Mouse (Mus musculus) embryonic facial prominence, embryonic 10.5 days (tissue): Measurements from ENCODE around the gene Psme4. TPM values are rescaled to one million over a fixed set of nuclear protein-coding genes. Genes with fewer than 3 reads are reported as not detected.

Source experiments
- DNase-seq: peaks from one replicate; pipeline ENCODE4 v3.0.0-alpha.2; 2017; ENCODE audit warnings: low spot score
- H3K27ac ChIP-seq: fragments of 300-500 bp; sonication (generic); replicated peaks from 2 replicates; pipeline ENCODE4 v1.5.1; 2016; ENCODE audit warnings: mild to moderate bottlenecking
- H3K27me3 ChIP-seq: fragments of 300-500 bp; sonication (generic); replicated peaks from 2 replicates; pipeline ENCODE4 v1.6.1; 2016; ENCODE audit warnings: low read depth, mild to moderate bottlenecking; ENCODE audit not compliant: poor library complexity, severe bottlenecking
- H3K36me3 ChIP-seq: fragments of 300-500 bp; sonication (generic); replicated peaks from 2 replicates; pipeline ENCODE4 v1.6.1; 2016; ENCODE audit warnings: mild to moderate bottlenecking, moderate library complexity
- H3K4me1 ChIP-seq: fragments of 300-500 bp; sonication (generic); 2 replicates; pipeline ENCODE4 v1.6.1; 2016
- H3K4me3 ChIP-seq: fragments of 300-500 bp; sonication (generic); 2 replicates; pipeline ENCODE4 v1.5.1; 2016; ENCODE audit warnings: mild to moderate bottlenecking, moderate library complexity
- H3K9me3 ChIP-seq: fragments of 300-500 bp; sonication (generic); 2 replicates; pipeline ENCODE4 v1.6.1; 2016; ENCODE audit warnings: mild to moderate bottlenecking
- WGBS: fragments of 180-500 bp; shearing (Covaris S2); methylation state at CpG from one replicate; pipeline ENCODE4 v1.1.7; 2016; 5-methylcytosine and 5-hydroxymethylcytosine counted together
- polyA plus RNA-seq: library from polyadenylated mRNA; unstranded; fragments of >200 nt; fragmentation: Nextera tagmentation; extraction: Ambion mirVana; gene quantifications from 2 replicates; pipeline ENCODE4 v1.2.1, GENCODE M21; 2016

Gene Psme4
- polyA plus RNA-seq, 1 experiment from 2014 or later, result 29.5 TPM

DNA sequence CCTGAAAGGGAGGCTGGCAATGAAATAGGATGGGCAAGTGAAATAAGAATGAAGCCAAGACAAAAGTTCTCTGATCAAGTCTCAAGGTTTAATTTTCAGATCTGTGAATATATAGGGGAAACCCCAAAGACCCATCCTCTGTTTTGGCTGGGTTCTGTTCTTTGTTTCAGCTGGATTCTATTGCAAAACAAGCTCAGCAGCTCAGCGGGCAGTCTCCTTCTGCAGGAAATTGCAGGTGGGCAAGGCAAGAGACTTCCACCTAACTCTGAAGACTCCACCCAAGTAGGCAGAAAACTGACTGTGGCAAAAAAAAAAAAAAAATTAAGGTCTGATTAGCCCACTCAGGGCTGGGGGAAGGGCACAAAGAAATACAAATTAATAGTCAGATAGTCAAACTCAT lies 9.6 kb upstream of the Psme4 start:
- H3K9me3 ChIP-seq, result no peaks in the 10 kb centered on the region
- no peak for DNase-seq
- 80% methylated on average over 1 of the region's 1 CpGs for WGBS
- H3K36me3 ChIP-seq, result no peaks in the 10 kb centered on the region
- H3K27me3 ChIP-seq, result no peaks in the 10 kb centered on the region
- H3K4me3 ChIP-seq, result no peak overlapping the region
- no peaks in the 10 kb centered on the region for H3K4me1 ChIP-seq
- no peak overlapping the region for H3K27ac ChIP-seq

GRCm38 (mm10) chr11:30765076-30765475 lies 6.5 kb upstream of the Psme4 start:
- DNase-seq, result no peak
- no peak overlapping the region for H3K4me3 ChIP-seq
- no peaks in the 10 kb centered on the region for H3K9me3 ChIP-seq
- 77% methylated on average over 1 of the region's 1 CpGs for WGBS
- no peak overlapping the region for H3K27ac ChIP-seq
- H3K36me3 ChIP-seq, result no peaks in the 10 kb centered on the region
- no peaks in the 10 kb centered on the region for H3K4me1 ChIP-seq
- no peaks in the 10 kb centered on the region for H3K27me3 ChIP-seq

GRCm38 (mm10) chr11:30770817-30771216 lies 709 bp upstream of the Psme4 start:
- 81% methylated on average over 3 of the region's 3 CpGs for WGBS
- DNase-seq, result no peak

GRCm38 (mm10) chr11:30771904-30772581 lies 517 bp downstream of the Psme4 start:
- Histone ChIP-seq H3K27me3 (no peaks in the 10 kb centered on the region), H3K36me3 (no peaks in the 10 kb centered on the region), H3K9me3 (no peaks in the 10 kb centered on the region), H3K4me3 (peak overlapping the region; percentile 88), H3K27ac (peak overlapping the region; percentile 97), H3K4me1 (peaks cover 14% of the 10 kb centered on the region)
- peak; percentile 76 for DNase-seq
- under 1% methylated on average over 64 of the region's 64 CpGs for WGBS

More at GRCm38 (mm10) chr11:30770817-30771216, 709 bp upstream of the Psme4 start:
- H3K27me3 ChIP-seq, result no peaks in the 10 kb centered on the region
- H3K9me3 ChIP-seq, result no peaks in the 10 kb centered on the region
- peaks cover 14% of the 10 kb centered on the region for H3K4me1 ChIP-seq
- no peaks in the 10 kb centered on the region for H3K36me3 ChIP-seq
- H3K4me3 ChIP-seq, result peak overlapping the region; percentile 88
- peak overlapping the region; percentile 97 for H3K27ac ChIP-seq

DNA sequence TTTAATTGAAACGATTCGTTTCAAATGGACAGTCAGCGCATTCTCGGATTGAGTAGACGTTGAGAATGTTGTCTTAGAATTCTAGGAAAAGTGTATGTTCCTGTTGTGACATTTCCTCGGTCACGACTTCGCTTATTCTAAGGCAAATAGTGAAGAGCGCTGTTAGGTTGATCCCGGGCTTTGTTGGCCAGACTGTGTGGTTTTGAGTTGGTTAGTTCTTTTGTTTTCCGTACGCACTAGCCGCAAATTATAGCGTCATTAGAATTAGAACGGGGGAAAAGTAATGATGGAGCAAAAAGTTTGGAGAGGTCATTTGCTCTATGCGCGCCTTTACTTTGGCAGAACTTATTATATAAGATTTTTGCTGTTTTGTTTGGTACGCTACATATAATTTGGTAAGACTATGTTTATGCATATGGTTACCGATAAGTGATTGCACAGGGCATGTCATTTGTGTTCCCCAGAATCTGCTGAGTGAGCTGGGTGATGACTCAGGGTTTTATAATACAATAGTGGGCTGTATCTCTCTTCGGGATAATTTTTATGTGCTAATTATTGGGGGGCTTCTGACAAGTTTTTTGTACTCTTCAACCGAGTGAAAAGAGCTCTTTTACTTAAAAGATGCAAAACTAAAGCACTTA lies 1.4 kb downstream of the Psme4 start:
- peak overlapping the region; percentile 97 for H3K27ac ChIP-seq
- H3K9me3 ChIP-seq, result no peaks in the 10 kb centered on the region
- no peaks in the 10 kb centered on the region for H3K27me3 ChIP-seq
- peaks cover 20% of the 10 kb centered on the region for H3K4me1 ChIP-seq
- DNase-seq, result peak; percentile 19
- H3K36me3 ChIP-seq, result no peaks in the 10 kb centered on the region
- 4% methylated on average over 21 of the region's 21 CpGs for WGBS
- peak overlapping the region; percentile 88 for H3K4me3 ChIP-seq

GRCm38 (mm10) chr11:30774638-30775037 lies 3.1 kb downstream of the Psme4 start:
- Histone ChIP-seq H3K27me3 (no peaks in the 10 kb centered on the region), H3K4me1 (peaks cover 20% of the 10 kb centered on the region)
- WGBS, result 85% methylated on average over 1 of the region's 1 CpGs

GRCm38 (mm10) chr11:30777498-30777897 lies 6.0 kb downstream of the Psme4 start:
- Histone ChIP-seq H3K36me3 (no peaks in the 10 kb centered on the region), H3K27ac (no peak overlapping the region), H3K4me1 (peaks cover 20% of the 10 kb centered on the region), H3K9me3 (no peaks in the 10 kb centered on the region), H3K4me3 (no peak overlapping the region), H3K27me3 (no peaks in the 10 kb centered on the region)
- DNase-seq, result no peak
- WGBS, result 85% methylated on average over 4 of the region's 4 CpGs

More at GRCm38 (mm10) chr11:30774638-30775037, 3.1 kb downstream of the Psme4 start:
- no peaks in the 10 kb centered on the region for H3K36me3 ChIP-seq
- no peak overlapping the region for H3K27ac ChIP-seq
- H3K4me3 ChIP-seq, result no peak overlapping the region
- H3K9me3 ChIP-seq, result no peaks in the 10 kb centered on the region
- DNase-seq, result no peak

GRCm38 (mm10) chr11:30780893-30781292 lies 9.4 kb downstream of the Psme4 start:
- WGBS, result 89% methylated on average over 2 of the region's 2 CpGs
- H3K36me3 ChIP-seq, result no peaks in the 10 kb centered on the region; the same call in 1 of the 2 replicates
- no peaks in the 10 kb centered on the region for H3K27me3 ChIP-seq
- peaks cover 6% of the 10 kb centered on the region for H3K4me1 ChIP-seq
- no peak overlapping the region for H3K27ac ChIP-seq
- DNase-seq, result no peak
- no peak overlapping the region for H3K4me3 ChIP-seq
- no peaks in the 10 kb centered on the region; the same call in 1 of the 2 replicates for H3K9me3 ChIP-seq

- H3K27me3 ChIP-seq, result no peaks in the 10 kb centered on the region
- H3K9me3 ChIP-seq, result no peaks in the 10 kb centered on the region; the same call in 1 of the 2 replicates
- peaks cover 6% of the 10 kb centered on the region for H3K4me1 ChIP-seq
- WGBS, result 80% methylated on average over 1 of the region's 1 CpGs
- H3K36me3 ChIP-seq, result no peaks in the 10 kb centered on the region; the same call in 1 of the 2 replicates
- DNase-seq, result no peak
- no peak overlapping the region for H3K4me3 ChIP-seq
- no peak overlapping the region for H3K27ac ChIP-seq
Observed at GRCm38 (mm10) chr11:30781612-30782011, 10.1 kb downstream of the Psme4 start.

GRCm38 (mm10) chr11:30785497-30785896 lies 14.0 kb downstream of the Psme4 start:
- H3K36me3 ChIP-seq, result no peaks in the 10 kb centered on the region; the same call in 1 of the 2 replicates
- H3K4me1 ChIP-seq, result no peaks in the 10 kb centered on the region
- H3K9me3 ChIP-seq, result no peaks in the 10 kb centered on the region; the same call in 1 of the 2 replicates
- 61% methylated on average over 3 of the region's 3 CpGs for WGBS
- DNase-seq, result no peak
- no peak overlapping the region for H3K4me3 ChIP-seq
- H3K27me3 ChIP-seq, result no peaks in the 10 kb centered on the region
- H3K27ac ChIP-seq, result no peak overlapping the region

GRCm38 (mm10) chr11:30786230-30786983 lies 14.9 kb downstream of the Psme4 start:
- Histone ChIP-seq H3K36me3 (no peaks in the 10 kb centered on the region; the same call in 1 of the 2 replicates), H3K9me3 (no peaks in the 10 kb centered on the region; the same call in 1 of the 2 replicates), H3K4me3 (no peak overlapping the region), H3K4me1 (no peaks in the 10 kb centered on the region), H3K27me3 (no peaks in the 10 kb centered on the region), H3K27ac (no peak overlapping the region)
- DNase-seq, result no peak
- WGBS, result 90% methylated on average over 7 of the region's 7 CpGs

GRCm38 (mm10) chr11:30792680-30793079 lies 21.2 kb downstream of the Psme4 start:
- Histone ChIP-seq H3K27me3 (no peaks in the 10 kb centered on the region), H3K27ac (no peak overlapping the region), H3K36me3 (peaks cover 41% of the 10 kb centered on the region), H3K4me1 (no peaks in the 10 kb centered on the region), H3K9me3 (no peaks in the 10 kb centered on the region), H3K4me3 (no peak overlapping the region)
- WGBS, result 94% methylated on average over 7 of the region's 7 CpGs
- no peak for DNase-seq
